Mouse (Mus musculus) left cerebral cortex, postnatal 36 days (tissue): ENCODE data around the gene Gm45021. TPM values are rescaled to one million over a fixed set of nuclear protein-coding genes. Genes with fewer than 3 reads are reported as not detected.

ENCODE experiments used
- DNase-seq, 2 experiments: peaks; one replicate each; pipeline ENCODE4 v3.0.0; 2021 to 2022; ENCODE audit warnings: low spot score in 2 of 2, mixed read lengths in 1 of 2
- intact Hi-C: fragments of 180-260 bp; cut with DNase I; formaldehyde crosslinking; loops from one replicate; pipeline ENCODE4 v1.15.1; 2025
- total RNA-seq, 2 experiments: library from RNA; stranded (reverse); gene quantifications; 2 replicates each; pipeline ENCODE4 v1.2.3; 2021

The Gm45021 gene
- total RNA-seq, 2 experiments from 2014 or later: not detected

- DNase-seq: no peak
- intact Hi-C loops: no loop called here
These were observed 48.5 kb downstream of the Gm45021 start for GRCm38 (mm10) chr6:48637811-48638500.

DNA sequence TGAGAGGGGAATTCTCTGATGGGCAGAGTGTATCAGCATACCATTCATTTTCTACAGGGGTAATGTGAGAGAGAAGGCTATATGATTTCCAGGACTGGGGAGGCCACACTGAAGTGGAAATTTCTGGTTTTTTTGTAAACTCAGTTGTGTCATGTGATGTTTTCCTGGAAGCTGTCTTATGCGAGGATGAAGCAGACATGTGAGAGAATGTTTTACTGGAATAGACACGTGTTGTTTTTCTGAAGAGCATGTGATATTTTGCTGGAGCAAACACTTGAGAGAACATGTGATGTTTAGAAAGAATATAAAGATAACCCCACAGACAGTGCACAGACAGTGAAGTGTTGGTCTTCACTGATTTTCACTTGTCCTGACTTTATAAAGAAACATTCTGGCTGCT is 49.1 kb downstream of the Gm45021 start:
- no peak for DNase-seq
- intact Hi-C loops: no loop called here

GRCm38 (mm10) chr6:48641391-48641790 is 52.0 kb downstream of the Gm45021 start:
- intact Hi-C loops: loop anchor here (2.0 to 5.0 kb wide), 2 partner anchors 59 to 467 kb away; no protein-coding TSS in a partner anchor

DNA sequence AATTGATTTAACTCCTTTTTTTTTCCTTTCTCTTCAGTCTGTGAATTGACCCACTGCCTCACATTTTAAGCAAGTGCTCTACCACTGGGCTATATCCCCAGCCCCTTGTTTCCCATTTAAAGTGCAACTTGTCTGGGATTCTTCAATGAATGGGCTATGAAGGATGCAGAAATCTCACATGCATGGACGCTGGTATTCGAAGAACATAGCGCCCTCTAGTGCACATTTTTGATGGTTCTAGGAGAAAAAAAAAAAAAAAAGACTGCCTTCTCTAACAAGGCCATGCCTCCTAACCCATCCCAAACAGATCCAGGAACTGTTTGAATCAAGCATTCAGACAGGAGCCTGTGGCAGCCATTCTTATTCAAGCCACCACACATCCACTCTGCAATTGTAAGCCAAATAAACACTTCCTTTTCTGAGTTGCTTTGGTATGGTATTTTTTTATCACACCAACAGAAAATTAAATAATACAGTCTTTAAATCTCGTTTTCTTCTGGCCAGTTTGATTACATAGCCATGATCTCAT is 53.4 kb downstream of the Gm45021 start:
- intact Hi-C loops: loop anchor here (5.0 kb wide), 1 partner anchor 61 kb away; no protein-coding TSS in a partner anchor
- no peak for DNase-seq

More at GRCm38 (mm10) chr6:48641391-48641790, 52.0 kb downstream of the Gm45021 start:
- no peak for DNase-seq

GRCm38 (mm10) chr6:48645660-48646308 is 56.4 kb downstream of the Gm45021 start:
- intact Hi-C loops: loop anchor here (1.0 to 5.0 kb wide), 3 partner anchors 107 to 312 kb away; no protein-coding TSS in a partner anchor
- peak; percentile 54 to 59 for DNase-seq

GRCm38 (mm10) chr6:48646309-48646690 is 56.9 kb downstream of the Gm45021 start:
- intact Hi-C loops: loop anchor here (5.0 kb wide), 1 partner anchor 311 kb away; no protein-coding TSS in a partner anchor
- no peak for DNase-seq

DNA sequence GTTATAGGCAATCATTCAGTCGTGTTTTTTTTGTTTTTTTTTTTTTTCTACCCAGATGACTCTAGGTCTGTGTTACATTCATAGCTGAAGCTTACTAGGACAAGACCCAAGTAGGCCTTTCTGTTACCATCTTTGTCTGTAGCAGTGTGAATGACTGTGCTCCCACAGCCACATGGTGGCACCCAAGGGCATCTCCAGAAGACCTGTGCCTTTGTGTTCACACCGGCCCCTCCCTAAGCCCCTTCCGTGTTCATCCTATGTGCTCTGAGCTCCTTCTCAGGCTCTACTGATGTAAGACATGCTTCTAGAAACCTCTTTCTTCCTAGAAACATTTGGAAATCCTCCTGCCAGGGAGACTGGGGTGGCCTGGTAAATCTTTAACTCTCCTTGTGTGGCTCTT is 57.6 kb downstream of the Gm45021 start, which contains the start of gene Gimap8:
Gimap8 (plus strand) TSS at position 240 of the 400 bp plus-strand sequence.
- intact Hi-C loops: loop anchor here (5.0 kb wide), 1 partner anchor 310 kb away; no protein-coding TSS in a partner anchor
- DNase-seq: no peak

DNA sequence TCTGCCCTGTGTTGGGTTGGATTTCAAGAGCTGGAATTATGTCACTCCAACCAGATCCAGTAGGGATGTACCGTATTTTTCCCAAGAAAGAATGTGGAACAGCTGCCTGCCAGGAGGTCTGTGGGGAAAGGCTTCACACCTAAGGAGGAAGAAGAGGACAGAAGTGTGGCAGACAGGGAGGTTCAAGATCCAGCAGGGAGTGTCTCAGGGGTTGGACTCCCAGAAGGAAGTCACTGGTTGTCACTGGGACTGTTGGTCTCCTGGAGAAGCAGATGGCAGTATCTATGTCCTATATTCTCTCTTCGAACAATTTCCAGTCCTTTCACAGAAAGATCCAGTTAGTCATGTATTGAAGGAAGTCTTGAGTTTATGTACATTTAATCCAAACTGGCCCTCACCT is 58.2 kb downstream of the Gm45021 start:
- intact Hi-C loops: loop anchor here (5.0 kb wide), 1 partner anchor 310 kb away; no protein-coding TSS in a partner anchor
- no peak for DNase-seq

DNA sequence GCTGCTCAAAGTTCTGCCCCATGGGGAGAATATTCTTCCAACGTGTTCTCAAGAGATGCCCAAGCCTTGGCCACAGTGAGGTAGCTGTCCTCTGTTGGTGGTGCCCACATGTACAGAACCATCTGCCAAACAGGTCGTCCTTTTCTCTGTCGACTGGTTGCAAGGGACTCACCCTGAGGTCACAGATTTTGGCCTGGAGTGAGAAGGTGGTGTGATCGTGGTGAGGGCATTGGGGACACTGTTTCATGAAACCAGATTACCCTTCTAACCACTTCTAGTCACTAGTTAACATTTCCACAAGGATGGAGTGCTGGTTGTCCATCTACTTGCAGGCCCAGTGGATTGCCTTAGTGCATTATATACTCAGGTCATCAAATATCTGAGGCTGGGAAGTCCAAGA is 59.4 kb downstream of the Gm45021 start:
- intact Hi-C loops: loop anchor here (5.0 kb wide), 1 partner anchor 309 kb away; no protein-coding TSS in a partner anchor
- DNase-seq: no peak

DNA sequence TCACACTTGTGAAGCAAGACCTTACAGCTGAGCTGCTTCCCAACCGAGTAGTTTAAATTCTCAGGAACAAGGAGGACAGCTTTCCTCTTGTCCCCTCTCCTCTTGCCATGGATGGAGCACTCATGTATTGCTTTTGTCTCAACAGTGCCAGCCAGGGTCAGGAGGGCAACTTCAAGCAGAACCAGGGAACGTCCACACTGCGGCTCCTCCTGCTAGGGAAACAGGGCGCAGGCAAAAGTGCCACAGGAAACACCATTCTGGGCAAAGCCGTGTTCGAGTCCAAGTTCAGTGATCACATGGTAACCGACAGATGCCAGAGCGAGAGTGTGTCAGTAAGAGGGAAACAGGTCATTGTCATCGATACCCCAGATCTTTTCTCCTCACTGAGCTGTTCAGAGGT is 60.6 kb downstream of the Gm45021 start:
- intact Hi-C loops: no loop called here
- no peak for DNase-seq

GRCm38 (mm10) chr6:48658721-48659120 is 69.3 kb downstream of the Gm45021 start:
- DNase-seq: no peak
- intact Hi-C loops: no loop called here

Other genes starting within 250 kb of the Gm45021 start
- 10 to 100 TPM; 39.0 to 47.2 TPM for gene Krba1, start 194.0 kb upstream of the Gm45021 start, total RNA-seq
- 10 to 100 TPM; 24.7 to 28.8 TPM for gene Zfp467, start 143.8 kb upstream of the Gm45021 start, total RNA-seq
- gene Sspo, start 141.4 kb upstream of the Gm45021 start, total RNA-seq: 1 to 10 TPM; 1.0 to 1.2 TPM
- gene Atp6v0e2, start 52.0 kb upstream of the Gm45021 start, total RNA-seq: 100 to 1,000 TPM; 418 to 471 TPM
- gene Lrrc61, start 34.8 kb upstream of the Gm45021 start, total RNA-seq: 10 to 100 TPM; 31.6 to 43.3 TPM
- gene Rarres2, start 16.8 kb upstream of the Gm45021 start, total RNA-seq: 10 to 100 TPM; 12.5 to 13.1 TPM
- 10 to 100 TPM; 51.8 to 59.8 TPM for gene Repin1, start 4.3 kb downstream of the Gm45021 start, total RNA-seq
- gene Gm44965, start 4.3 kb downstream of the Gm45021 start, total RNA-seq: not detected
- 1 to 10 TPM; 6.6 to 7.6 TPM for gene Zfp775, start 12.5 kb downstream of the Gm45021 start, total RNA-seq
- gene AI854703, start 37.2 kb downstream of the Gm45021 start, total RNA-seq: 10 to 100 TPM; 15.9 to 18.0 TPM
- gene Gimap8, start 57.6 kb downstream of the Gm45021 start, total RNA-seq: under 1 TPM; 0.74 to 0.95 TPM
- gene Gimap9, start 86.5 kb downstream of the Gm45021 start, total RNA-seq: under 1 TPM; 0.37 to 0.57 TPM
- under 1 TPM in 1 of 2 experiments, not detected in 1; 0.54 TPM for gene Gimap4, start 94.9 kb downstream of the Gm45021 start, total RNA-seq
- 1 to 10 TPM; 4.8 to 5.9 TPM for gene Gimap6, start 118.6 kb downstream of the Gm45021 start, total RNA-seq
- not detected for gene Gm28053, start 129.0 kb downstream of the Gm45021 start, total RNA-seq
- not detected for gene Gimap7, start 129.0 kb downstream of the Gm45021 start, total RNA-seq
- gene Gimap1, start 149.4 kb downstream of the Gm45021 start, total RNA-seq: 1 to 10 TPM; 1.9 to 3.1 TPM
- 1 to 10 TPM in 1 of 2 experiments, under 1 TPM in 1; 0.96 to 1.1 TPM for gene Gimap5, start 156.6 kb downstream of the Gm45021 start, total RNA-seq
- not detected for gene Gimap3, start 181.2 kb downstream of the Gm45021 start, total RNA-seq